9 mouse cellular contexts compared by ENCODE assay signal in genomic region chr7:139224725-139225124, GRCm38 (mm10). TPM values are rescaled to one million over a fixed set of nuclear protein-coding genes. Genes with fewer than 3 reads are reported as not detected.
DNase-seq lines count a peak whose midpoint lies in the region; ATAC-seq lines count a peak whose summit lies in the region.
"Had no signal": no experiment of that assay in that cellular context is flagged by ENCODE, and none has a peak within 500 bp of the region (broad histone marks: within the 10 kb centered on the region; RNA-seq: fewer than 3 reads in every experiment).

No protein-coding gene starts in this region.

- H3K4me1 ChIP-seq in hindbrain, embryonic 13.5 days (replicated peaks), result no peaks in the 10 kb centered on the region
- no peaks in the 10 kb centered on the region for H3K4me1 ChIP-seq in midbrain, embryonic 13.5 days (replicated peaks)

- WGBS in hindbrain, embryonic 13.5 days, result 78% methylated on average over 8 of the region's 8 CpGs
- 84% methylated on average over 8 of the region's 8 CpGs for WGBS in midbrain, embryonic 13.5 days

- ATAC-seq in CD4-positive, CD25-positive, alpha-beta regulatory T cell, adult 4 months, result peak; percentile 94
- ATAC-seq in megakaryocyte, adult 5-6 weeks (ENCODE audit: poor library complexity, severe bottlenecking), result peak; percentile 92
- ATAC-seq in hindbrain, embryonic 13.5 days (ENCODE audit: low FRiP score), result no peak
- ATAC-seq in midbrain, embryonic 13.5 days, result no peak

- no peak overlapping the region for H3K9ac ChIP-seq in hindbrain, embryonic 13.5 days
- H3K9ac ChIP-seq in midbrain, embryonic 13.5 days (replicated peaks), result no peak overlapping the region
- H3K9ac ChIP-seq: embryonic facial prominence, embryonic 15.5 days had no signal

- H3K27ac ChIP-seq in hindbrain, embryonic 13.5 days, result no peak overlapping the region
- no peak overlapping the region for H3K27ac ChIP-seq in midbrain, embryonic 13.5 days
- H3K27ac ChIP-seq: embryonic facial prominence, embryonic 15.5 days had no signal

- H3K4me2 ChIP-seq in hindbrain, embryonic 13.5 days, result no peak overlapping the region
- H3K4me2 ChIP-seq in midbrain, embryonic 13.5 days (replicated peaks), result no peak overlapping the region
- H3K4me2 ChIP-seq: embryonic facial prominence, embryonic 15.5 days had no signal

- peak; percentile 35 for DNase-seq in adrenal gland, adult 8-10 months
- no peak for DNase-seq in adrenal gland, postnatal 25 days
- peak; percentile 64 for DNase-seq in kidney, postnatal 14 days
- no peak for DNase-seq in frontal cortex, postnatal 36 days (ENCODE audit: low spot score in 2 of 2)

- no peaks in the 10 kb centered on the region for H3K36me3 ChIP-seq in hindbrain, embryonic 13.5 days
- H3K36me3 ChIP-seq in midbrain, embryonic 13.5 days, result no peaks in the 10 kb centered on the region; the same call in 1 of the 2 replicates
- H3K36me3 ChIP-seq: embryonic facial prominence, embryonic 15.5 days had no signal

- no peak overlapping the region for H3K4me3 ChIP-seq in hindbrain, embryonic 13.5 days
- no peak overlapping the region for H3K4me3 ChIP-seq in midbrain, embryonic 13.5 days (replicated peaks)
- H3K4me3 ChIP-seq: embryonic facial prominence, embryonic 15.5 days had no signal

- no peaks in the 10 kb centered on the region for H3K27me3 ChIP-seq in hindbrain, embryonic 13.5 days
- H3K27me3 ChIP-seq in midbrain, embryonic 13.5 days, result no peaks in the 10 kb centered on the region
- H3K27me3 ChIP-seq: embryonic facial prominence, embryonic 15.5 days had no signal

- H3K9me3 ChIP-seq in hindbrain, embryonic 13.5 days, result no peaks in the 10 kb centered on the region
- no peaks in the 10 kb centered on the region for H3K9me3 ChIP-seq in midbrain, embryonic 13.5 days
- H3K9me3 ChIP-seq: embryonic facial prominence, embryonic 15.5 days had no signal

RNA-seq across cellular contexts. Expression of gene Stk32c, which starts 11.6 kb away (rescaled TPM):
- 1 to 10 TPM; 4.0 to 6.7 (median 5.4) TPM for total RNA-seq in adrenal gland, adult 8-10 months (2022)
- 3.0 and 4.0 TPM in 2 replicates for total RNA-seq in adrenal gland, postnatal 25 days (2021)
- under 1 TPM in 1 of 2 experiments, not detected in 1; 0.43 TPM for polyA plus RNA-seq in CD4-positive, CD25-positive, alpha-beta regulatory T cell, adult 4 months (2017; shearing (Covaris generic))
- 0.11 TPM in 1 of 2 replicates, not detected in the other for total RNA-seq in megakaryocyte, adult 5-6 weeks (2015)
- total RNA-seq in megakaryocyte, adult 5-6 weeks (2017), result not detected in 2 replicates
- polyA plus RNA-seq in hindbrain, embryonic 13.5 days (2015; fragmentation: Nextera tagmentation; extraction: Ambion mirVana), result 1.1 TPM in 2 replicates
- polyA plus RNA-seq in midbrain, embryonic 13.5 days (2015; fragmentation: Nextera tagmentation; extraction: Ambion mirVana), result 0.49 and 0.79 TPM in 2 replicates

RNA-seq across cellular contexts. Expression of gene Lrrc27, which starts 11.9 kb away (rescaled TPM):
- 10 to 100 TPM in 1 of 4 experiments, 1 to 10 TPM in 3; 6.5 to 10.4 (median 7.7) TPM for total RNA-seq in adrenal gland, adult 8-10 months (2022)
- 5.8 and 6.3 TPM in 2 replicates for total RNA-seq in adrenal gland, postnatal 25 days (2021)
- 1 to 10 TPM; 4.4 to 4.8 TPM for polyA plus RNA-seq in CD4-positive, CD25-positive, alpha-beta regulatory T cell, adult 4 months (2017; shearing (Covaris generic))
- 1.3 and 3.4 TPM in 2 replicates for total RNA-seq in megakaryocyte, adult 5-6 weeks (2015)
- 0.81 and 3.2 TPM in 2 replicates for total RNA-seq in megakaryocyte, adult 5-6 weeks (2017)
- 3.5 and 5.0 TPM in 2 replicates for polyA plus RNA-seq in hindbrain, embryonic 13.5 days (2015; fragmentation: Nextera tagmentation; extraction: Ambion mirVana)
- 4.8 and 6.8 TPM in 2 replicates for polyA plus RNA-seq in midbrain, embryonic 13.5 days (2015; fragmentation: Nextera tagmentation; extraction: Ambion mirVana)

RNA-seq across cellular contexts. Expression of gene Pwwp2b, which starts 23.6 kb away (rescaled TPM):
- 10 to 100 TPM; 13.5 to 20.4 (median 17.0) TPM for total RNA-seq in adrenal gland, adult 8-10 months (2022)
- total RNA-seq in adrenal gland, postnatal 25 days (2021), result 20.9 and 25.4 TPM in 2 replicates
- polyA plus RNA-seq in CD4-positive, CD25-positive, alpha-beta regulatory T cell, adult 4 months (2017; shearing (Covaris generic)), result 1 to 10 TPM; 2.0 to 5.6 TPM
- 3.0 and 3.3 TPM in 2 replicates for total RNA-seq in megakaryocyte, adult 5-6 weeks (2015)
- 1.8 and 2.6 TPM in 2 replicates for total RNA-seq in megakaryocyte, adult 5-6 weeks (2017)
- 4.5 and 4.9 TPM in 2 replicates for polyA plus RNA-seq in hindbrain, embryonic 13.5 days (2015; fragmentation: Nextera tagmentation; extraction: Ambion mirVana)
- 3.1 and 4.1 TPM in 2 replicates for polyA plus RNA-seq in midbrain, embryonic 13.5 days (2015; fragmentation: Nextera tagmentation; extraction: Ambion mirVana)

Comparison
In these comparisons a context has a peak if more than half of its experiments do, and no peak if none do; other contexts are left out.
1. DNase-seq: peak in adrenal gland, adult 8-10 months (single experiment) and kidney, postnatal 14 days (single experiment); none in adrenal gland, postnatal 25 days (single experiment) and frontal cortex, postnatal 36 days (0 of 2).
2. ATAC-seq: peak in CD4-positive, CD25-positive, alpha-beta regulatory T cell, adult 4 months (single experiment) and megakaryocyte, adult 5-6 weeks (single experiment); none in hindbrain, embryonic 13.5 days (single experiment) and midbrain, embryonic 13.5 days (single experiment).